12 mouse cellular contexts compared by ENCODE assay signal in the genomic region with DNA sequence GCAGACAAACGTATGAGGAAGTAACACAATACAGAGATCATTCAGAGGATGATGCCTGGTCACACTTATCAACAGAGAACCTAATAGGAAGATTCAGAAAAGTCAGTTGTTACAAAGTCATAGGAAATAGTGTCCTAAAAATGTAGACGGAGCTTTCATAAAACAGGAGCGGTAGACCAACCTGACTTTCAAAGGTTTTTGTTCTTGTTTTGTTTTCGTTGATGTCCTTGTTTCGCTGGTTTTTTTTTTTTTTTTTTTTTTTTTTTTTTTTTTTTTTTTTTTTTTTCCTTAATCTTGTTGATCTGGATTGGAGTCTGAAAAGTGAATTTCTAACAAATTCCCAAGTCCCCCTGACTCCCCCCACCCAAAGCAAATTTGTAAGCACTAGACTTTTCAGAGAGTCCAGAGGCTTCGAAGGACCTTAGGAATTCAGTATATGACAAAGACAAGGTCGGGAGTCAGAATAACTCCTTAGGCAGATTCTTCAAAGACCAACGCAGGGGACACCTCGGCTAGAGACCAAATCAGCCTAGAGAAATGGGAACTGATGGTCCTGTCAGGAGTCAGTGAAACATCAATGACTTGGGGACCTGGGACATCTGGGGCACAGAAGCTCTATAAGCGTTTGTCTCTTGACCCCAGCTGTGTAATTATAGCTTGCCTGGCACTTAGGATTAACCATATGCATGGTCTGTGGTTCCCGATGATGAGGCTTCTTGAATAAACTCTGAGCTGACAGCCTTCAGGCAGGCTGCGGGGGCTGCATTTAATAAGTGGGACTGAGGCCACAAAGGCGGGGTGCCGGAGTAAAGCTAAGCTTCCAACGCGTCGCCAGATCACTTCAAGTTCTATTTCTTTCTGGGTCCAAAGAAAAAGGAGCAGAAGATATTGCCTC.
DNase-seq lines count a peak whose midpoint lies in the region; ATAC-seq and TF ChIP-seq lines count a peak whose summit lies in the region.
"Had no signal": no experiment of that assay in that cellular context is flagged by ENCODE, and none has a peak within 500 bp of the region (broad histone marks: within the 10 kb centered on the region; RNA-seq: fewer than 3 reads in every experiment).

No protein-coding gene starts in this region.

- H3K4me2 ChIP-seq in CH12.LX (ENCODE audit: insufficient read depth, low read depth, poor library complexity, severe bottlenecking) = no peak overlapping the region
- no peak overlapping the region for H3K4me2 ChIP-seq in midbrain, embryonic 11.5 days
- no peak overlapping the region for H3K4me2 ChIP-seq in lung, postnatal 0 days (replicated peaks; ENCODE audit: low read depth, low read length)
- H3K4me2 ChIP-seq: intestine, embryonic 15.5 days; limb, embryonic 15.5 days had no signal

- in situ Hi-C loops in CH12.LX (cut with MboI; ENCODE audit: low pct_ligation_motif_present, low pct_unique_long_range_greater_than_20kb, low sequenced_read_pairs) = no loop called here

- ATAC-seq in midbrain, embryonic 11.5 days (ENCODE audit: low FRiP score) = peak; percentile 86
- ATAC-seq in lung, postnatal 0 days = no peak
- ATAC-seq in monocyte, adult 5-6 weeks (replicated peaks; ENCODE audit: insufficient number of reproducible peaks, low FRiP score, low TSS enrichment, poor library complexity, severe bottlenecking) = no peak
- ATAC-seq: CD4-positive, CD25-positive, alpha-beta regulatory T cell, adult 4 months; intestine, embryonic 15.5 days had no signal

- no peak overlapping the region for H3K4me3 ChIP-seq in CH12.LX (replicated peaks in 1 of 3; ENCODE audit: low read depth in 2 of 3, low read length in 2 of 3, poor library complexity in 1 of 3)
- no peak overlapping the region for H3K4me3 ChIP-seq in midbrain, embryonic 11.5 days (ENCODE audit: low read depth, low read length)
- no peak overlapping the region for H3K4me3 ChIP-seq in lung, postnatal 0 days (ENCODE audit: low read depth, low read length)
- H3K4me3 ChIP-seq: heart, adult 2 months; intestine, embryonic 15.5 days; limb, embryonic 15.5 days had no signal

- TF ChIP-seq POLR2A in CH12.LX (IDR thresholded peaks at IDR 0.05; ENCODE audit: low read depth, low read length) = no peak

- no peaks in the 10 kb centered on the region for H3K79me2 ChIP-seq in CH12.LX (replicated peaks; ENCODE audit: control insufficient read depth, extremely low read depth, insufficient read depth, poor library complexity, severe bottlenecking)

- no peak for DNase-seq in CH12.LX (ENCODE audit: extremely low read depth)
- peak; percentile 11 for DNase-seq in embryo, embryonic 9.5 days (ENCODE audit: extremely low spot score)
- DNase-seq in forelimb bud, embryonic 11.5 days (ENCODE audit: low read depth, low spot score) = peak; percentile 21
- DNase-seq in midbrain, embryonic 11.5 days (ENCODE audit: low spot score, missing footprints) = peak; percentile 90
- DNase-seq in lung, postnatal 0 days (ENCODE audit: low spot score) = no peak
- DNase-seq in frontal cortex, postnatal 10 days (ENCODE audit: low spot score in 2 of 2) = no peak
- DNase-seq in right cerebral cortex, adult 18-20 months = no peak
- DNase-seq: heart, adult 2 months had no signal

- peaks cover 0 to 15% of the 10 kb centered on the region in 2 experiments; a peak in 2 of 4 replicates for H3K4me1 ChIP-seq in CH12.LX (ENCODE audit: control insufficient read depth in 1 of 2, insufficient read depth in 2 of 2)
- peaks cover 7% of the 10 kb centered on the region for H3K4me1 ChIP-seq in midbrain, embryonic 11.5 days (ENCODE audit: control insufficient read depth, insufficient read depth, low read length)
- no peaks in the 10 kb centered on the region for H3K4me1 ChIP-seq in lung, postnatal 0 days (ENCODE audit: insufficient read depth, low read depth, low read length)
- H3K4me1 ChIP-seq: intestine, embryonic 15.5 days had no signal

- H3K27ac ChIP-seq in CH12.LX (ENCODE audit: insufficient read depth, low read depth) = no peak overlapping the region
- peak overlapping the region; percentile 42; the same call in 1 of the 2 replicates for H3K27ac ChIP-seq in midbrain, embryonic 11.5 days (ENCODE audit: low read depth, low read length)
- H3K27ac ChIP-seq in lung, postnatal 0 days (ENCODE audit: low read length) = no peak overlapping the region
- H3K27ac ChIP-seq: heart, adult 2 months; intestine, embryonic 15.5 days; limb, embryonic 15.5 days had no signal

- no peaks in the 10 kb centered on the region for H3K36me3 ChIP-seq in CH12.LX (replicated peaks in 1 of 2; ENCODE audit: control insufficient read depth in 1 of 2, insufficient read depth in 1 of 2, low read length in 1 of 2)
- H3K36me3 ChIP-seq in midbrain, embryonic 11.5 days (ENCODE audit: control insufficient read depth, insufficient read depth, low read length) = no peaks in the 10 kb centered on the region
- no peaks in the 10 kb centered on the region for H3K36me3 ChIP-seq in lung, postnatal 0 days (ENCODE audit: insufficient read depth, low read length)
- H3K36me3 ChIP-seq: intestine, embryonic 15.5 days; limb, embryonic 15.5 days had no signal

- TF ChIP-seq CTCF in CH12.LX (conservative IDR thresholded peaks at IDR 0.05 in 1 of 2, IDR thresholded peaks at IDR 0.05 in 1 of 2; ENCODE audit: low read depth in 2 of 2, low read length in 2 of 2) = no peak
- TF ChIP-seq CTCF in lung, postnatal 0 days (IDR thresholded peaks at IDR 0.05) = no peak

- TF ChIP-seq RAD21 in CH12.LX (IDR thresholded peaks at IDR 0.05; ENCODE audit: low read depth, low read length) = no peak

- dilution Hi-C loops in CH12.LX (cut with MboI; ENCODE audit: extremely low pct_ligation_motif_present, extremely low pct_unique_long_range_greater_than_20kb, low sequenced_read_pairs) = no loop called here

- H3K9ac ChIP-seq in CH12.LX (ENCODE audit: insufficient read depth, low read depth) = no peak overlapping the region
- no peak overlapping the region for H3K9ac ChIP-seq in midbrain, embryonic 11.5 days (ENCODE audit: low read length)
- H3K9ac ChIP-seq in lung, postnatal 0 days (replicated peaks; ENCODE audit: low read depth) = no peak overlapping the region
- H3K9ac ChIP-seq: intestine, embryonic 15.5 days; limb, embryonic 15.5 days had no signal

- H3K27me3 ChIP-seq in CH12.LX (replicated peaks) = no peaks in the 10 kb centered on the region
- H3K27me3 ChIP-seq in midbrain, embryonic 11.5 days (ENCODE audit: control insufficient read depth, insufficient read depth, low read length) = no peaks in the 10 kb centered on the region
- H3K27me3 ChIP-seq in lung, postnatal 0 days (replicated peaks; ENCODE audit: insufficient read depth, low read length) = no peaks in the 10 kb centered on the region
- H3K27me3 ChIP-seq: intestine, embryonic 15.5 days; limb, embryonic 15.5 days had no signal

- WGBS in midbrain, embryonic 11.5 days = 45% methylated on average over 17 of the region's 17 CpGs
- 66% methylated on average over 17 of the region's 17 CpGs for WGBS in lung, postnatal 0 days

- peaks cover 3% of the 10 kb centered on the region for H3K9me3 ChIP-seq in CH12.LX (replicated peaks; ENCODE audit: low read length)
- H3K9me3 ChIP-seq in midbrain, embryonic 11.5 days (ENCODE audit: control insufficient read depth, low read length) = no peaks in the 10 kb centered on the region
- H3K9me3 ChIP-seq in lung, postnatal 0 days (ENCODE audit: low read length) = no peaks in the 10 kb centered on the region
- H3K9me3 ChIP-seq: intestine, embryonic 15.5 days; limb, embryonic 15.5 days had no signal

- TF ChIP-seq EP300 in CH12.LX (IDR thresholded peaks at IDR 0.05; ENCODE audit: low read length) = no peak
- no peak for TF ChIP-seq EP300 in lung, postnatal 0 days (IDR thresholded peaks at IDR 0.05)

TF ChIP-seq in CH12.LX, 34 proteins besides CTCF, POLR2A, EP300 and RAD21:
- TF ChIP-seq ZNF384 (IDR thresholded peaks at IDR 0.05; ENCODE audit: low read depth, low read length) (peak; percentile 69), BHLHE40 (IDR thresholded peaks at IDR 0.05; ENCODE audit: low read depth, low read length) (no peak)

Comparison
In these comparisons a context has a peak if more than half of its experiments do, and no peak if none do; other contexts are left out.
1. DNase-seq: peak in embryo, embryonic 9.5 days (single experiment), forelimb bud, embryonic 11.5 days (single experiment) and midbrain, embryonic 11.5 days (single experiment); none in CH12.LX (single experiment), lung, postnatal 0 days (single experiment), frontal cortex, postnatal 10 days (0 of 2) and right cerebral cortex, adult 18-20 months (single experiment).